Mouse (Mus musculus): ENCODE results near the gene Derl3.

Gene Derl3

DNA sequence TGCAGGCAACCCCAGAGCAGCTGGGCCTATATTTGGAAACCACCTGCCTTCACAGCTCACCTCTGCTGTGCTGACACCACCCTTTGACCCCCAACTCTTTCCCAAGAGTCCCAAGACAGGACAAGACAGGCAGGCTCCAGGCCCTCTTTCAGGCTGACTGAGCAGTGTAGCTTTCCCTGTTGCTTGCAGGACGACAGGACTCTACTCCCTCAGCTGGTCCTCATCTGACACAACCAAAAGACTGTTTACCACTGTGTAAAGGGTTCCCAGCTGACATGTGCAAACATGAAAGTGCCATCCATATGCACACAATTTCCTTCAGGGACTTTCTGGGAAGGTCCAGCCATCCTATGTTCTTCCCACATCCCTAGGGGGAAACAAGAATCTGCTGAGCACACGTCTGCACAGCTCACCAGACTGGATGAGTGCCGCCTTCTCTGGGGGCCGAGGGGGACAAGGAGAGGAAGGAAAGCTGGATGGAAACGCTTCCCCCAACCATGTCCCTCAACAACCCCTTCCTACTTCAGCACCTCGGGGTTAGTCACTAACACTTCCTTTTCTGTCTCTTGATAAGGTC, 19.9 kb downstream of the Derl3 start:
- DNase-seq (ENCODE audit: extremely low read depth, low read depth): no peak

DNA sequence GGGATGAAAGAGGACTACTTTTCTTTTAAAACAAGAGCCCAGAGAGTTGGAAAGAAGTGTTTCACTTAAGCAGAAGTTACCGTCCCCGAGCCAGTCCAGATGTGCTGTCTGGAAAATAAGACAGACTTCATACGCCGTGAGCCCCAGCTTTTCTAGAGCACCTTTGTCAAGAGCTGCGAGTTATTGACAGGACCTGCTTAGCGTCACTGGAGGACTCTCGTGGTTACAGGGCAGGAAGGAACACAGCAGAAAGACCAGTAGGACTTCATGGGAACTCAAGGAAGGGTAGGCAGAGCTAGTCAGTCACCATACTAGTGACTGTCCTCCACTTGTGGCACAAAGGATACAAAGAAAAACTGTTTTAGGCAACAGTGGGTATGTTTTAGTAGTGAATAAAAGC, 22.3 kb downstream of the Derl3 start:
- DNase-seq (ENCODE audit: extremely low read depth, low read depth): no peak

DNA sequence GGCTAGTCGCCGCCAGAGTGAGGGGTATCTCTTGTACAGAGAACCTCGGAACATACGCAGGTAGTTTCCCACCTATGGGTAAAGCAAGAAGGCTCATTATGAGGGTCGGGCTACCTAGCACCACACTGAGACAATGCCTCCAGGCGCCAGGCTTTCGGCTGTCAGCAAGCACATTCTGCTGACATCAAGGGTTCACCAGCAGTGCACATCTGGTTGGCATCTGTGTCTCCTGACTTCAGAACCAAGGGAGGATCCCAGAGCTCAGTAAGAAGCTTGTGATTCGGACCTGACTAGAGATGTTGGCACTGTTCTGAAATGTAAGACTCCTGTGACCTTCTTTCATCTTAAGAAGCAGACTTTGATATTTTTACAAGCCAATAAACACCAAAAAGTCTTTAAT, 23.6 kb downstream of the Derl3 start:
- DNase-seq (ENCODE audit: extremely low read depth, low read depth): no peak

DNA sequence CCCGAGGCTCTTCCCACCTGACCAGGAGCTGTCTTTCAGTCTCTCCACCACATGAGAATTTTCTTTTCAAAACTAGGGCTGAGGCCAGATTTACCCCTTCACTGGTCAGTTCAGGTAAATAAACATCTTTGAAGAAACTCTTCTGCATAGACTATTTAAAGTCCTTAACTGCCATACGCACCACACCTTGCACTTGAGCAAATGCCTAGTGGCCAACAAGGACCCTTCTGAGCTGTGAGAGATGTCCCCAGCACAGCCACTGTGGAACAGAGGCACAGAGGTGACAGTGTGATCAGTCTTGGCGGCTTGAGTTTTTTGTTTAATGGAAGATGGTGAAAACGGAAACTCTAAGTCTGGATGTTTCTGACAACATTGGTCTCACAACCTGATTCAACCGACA, 25.8 kb downstream of the Derl3 start:
- no peak for DNase-seq (ENCODE audit: extremely low read depth, low read depth)

DNA sequence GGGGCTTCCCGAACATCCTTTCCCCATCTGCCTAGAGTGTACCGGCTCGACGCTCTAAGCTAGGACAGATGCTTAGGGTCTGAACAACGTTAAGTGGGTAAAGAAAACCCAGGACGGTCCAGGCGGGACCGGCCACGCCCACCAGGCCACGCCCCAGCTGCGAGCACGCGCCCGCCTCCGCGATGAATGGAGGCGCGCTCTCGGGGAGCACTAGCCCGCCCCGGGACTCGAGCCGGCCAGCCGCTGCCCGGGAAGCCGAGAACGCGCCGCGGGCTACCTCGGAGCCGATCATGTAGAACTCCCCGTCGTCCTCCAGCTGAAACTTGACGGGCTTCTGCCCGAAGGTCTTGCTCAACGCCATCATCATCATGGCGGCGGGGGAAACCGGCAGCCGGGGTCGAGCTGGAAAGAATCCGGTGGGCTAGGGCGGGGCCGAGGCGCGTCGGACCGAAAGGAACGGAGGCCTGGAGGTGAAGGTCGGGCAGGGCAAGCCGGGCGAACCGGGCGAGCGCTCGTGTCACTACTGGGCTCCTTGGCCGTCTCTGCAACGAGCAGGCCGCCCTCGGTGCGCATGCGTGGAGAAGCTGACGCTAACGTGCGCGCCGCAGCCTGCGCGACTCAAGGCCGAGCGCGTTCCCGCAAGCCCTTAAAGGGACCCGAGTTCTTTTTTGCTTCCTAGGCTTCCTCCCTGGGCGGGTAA, 28.0 kb downstream of the Derl3 start, which contains the start of gene Smarcb1:
TSS of gene Smarcb1 (minus strand) at position 592 of the 700 bp plus-strand sequence.
- peak; percentile 78 for DNase-seq (ENCODE audit: extremely low read depth, low read depth)

DNA sequence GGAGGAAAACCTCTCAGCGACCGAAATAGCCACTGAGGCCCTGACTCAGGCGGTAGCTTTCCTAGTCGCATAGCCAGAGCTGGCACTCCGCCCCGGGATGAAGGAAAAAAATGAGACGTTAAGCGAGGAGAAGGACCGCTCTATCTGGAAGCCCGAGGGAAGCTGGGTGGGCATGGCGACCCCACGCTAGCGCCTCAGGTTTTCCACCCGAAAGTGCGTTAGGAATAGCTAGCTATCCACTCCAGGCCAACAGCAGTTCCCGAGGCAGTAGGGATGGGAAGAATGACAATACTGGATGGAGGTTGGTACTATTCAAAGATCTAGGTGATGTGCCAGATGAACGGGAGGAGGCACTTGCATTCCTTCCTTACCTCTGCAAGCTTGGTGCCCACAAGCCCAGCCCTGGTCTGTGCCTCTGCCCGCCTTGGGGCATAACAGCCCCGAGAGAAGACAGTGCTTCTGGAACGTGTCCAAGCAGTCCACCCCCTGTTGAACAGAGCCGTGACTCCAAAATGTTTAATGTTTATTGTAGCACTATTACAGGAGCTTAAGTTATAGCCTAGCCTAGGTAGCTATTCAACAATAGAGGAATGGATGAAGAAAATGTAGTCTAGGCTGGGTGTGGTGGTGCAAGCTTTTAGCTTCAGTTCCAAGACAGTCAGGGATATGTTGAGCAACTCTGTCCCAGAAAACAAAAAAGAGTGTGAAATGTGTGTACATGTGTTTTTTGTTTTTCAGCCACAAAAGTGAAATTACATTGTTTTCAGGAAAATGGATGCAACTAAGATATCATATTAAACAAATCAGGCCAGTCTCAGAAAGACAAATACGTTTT, 28.7 kb downstream of the Derl3 start:
- peak; percentile 3 for DNase-seq (ENCODE audit: extremely low read depth, low read depth)

DNA sequence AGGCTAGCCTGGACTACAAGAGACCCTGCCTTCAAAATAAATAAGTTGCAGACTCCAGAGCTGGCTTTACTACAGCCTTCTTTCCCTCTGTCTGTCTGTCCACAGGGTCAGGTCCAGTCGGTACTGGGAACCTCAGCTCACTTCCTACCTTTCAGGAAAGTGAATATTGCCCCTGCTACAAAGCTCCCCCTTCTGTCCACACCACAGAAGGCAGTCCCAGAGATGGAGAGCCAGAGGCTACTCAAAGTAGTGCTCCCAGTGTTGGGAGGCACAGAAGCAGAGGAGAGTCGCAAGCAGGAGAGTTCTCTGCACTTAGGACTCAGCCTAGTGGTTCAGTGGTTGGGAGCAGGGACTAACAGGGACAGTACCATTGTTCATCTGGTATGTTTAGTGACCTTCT, 31.1 kb downstream of the Derl3 start:
- DNase-seq (ENCODE audit: extremely low read depth, low read depth): no peak

DNA sequence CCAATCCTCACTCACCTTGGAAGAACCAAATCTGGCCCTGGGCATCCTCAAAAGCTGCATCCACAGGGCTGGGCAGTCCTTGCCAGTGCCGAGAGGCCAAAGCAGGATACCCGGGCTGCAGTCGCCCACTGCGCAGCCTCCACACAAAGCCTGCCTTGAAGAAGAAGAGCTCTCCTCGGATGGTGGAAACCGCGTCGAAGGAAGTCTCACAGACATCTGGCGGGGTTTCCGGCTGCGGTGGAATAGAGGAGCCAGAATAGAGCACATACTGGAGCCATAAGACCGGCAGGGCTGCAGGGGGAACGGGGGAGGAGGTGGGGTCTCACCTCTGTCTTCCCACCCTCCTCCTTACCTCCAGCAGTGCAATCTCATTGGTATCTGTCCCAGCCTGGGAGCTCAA, 33.2 kb downstream of the Derl3 start:
- DNase-seq (ENCODE audit: extremely low read depth, low read depth): no peak

DNA sequence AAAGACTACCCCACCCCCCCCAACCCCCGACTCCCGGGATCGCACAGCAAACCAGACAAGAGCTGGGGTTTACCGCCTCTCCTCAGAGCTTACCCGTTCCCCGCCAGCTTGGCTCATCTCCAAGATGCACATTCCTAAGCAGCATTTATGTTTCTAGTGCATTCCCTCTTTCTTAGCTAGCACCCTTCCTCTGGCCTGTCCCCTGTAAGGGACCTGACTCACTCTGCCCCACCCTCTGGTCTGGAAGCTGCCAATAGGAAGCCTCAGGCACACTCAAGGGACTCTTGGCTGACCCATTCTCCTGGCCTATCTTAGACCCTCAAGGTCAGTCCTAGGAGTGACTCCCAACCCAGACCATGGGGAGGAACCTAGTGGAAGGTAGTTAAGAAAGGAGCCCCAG, 37.1 kb downstream of the Derl3 start:
- DNase-seq (ENCODE audit: extremely low read depth, low read depth): no peak

DNA sequence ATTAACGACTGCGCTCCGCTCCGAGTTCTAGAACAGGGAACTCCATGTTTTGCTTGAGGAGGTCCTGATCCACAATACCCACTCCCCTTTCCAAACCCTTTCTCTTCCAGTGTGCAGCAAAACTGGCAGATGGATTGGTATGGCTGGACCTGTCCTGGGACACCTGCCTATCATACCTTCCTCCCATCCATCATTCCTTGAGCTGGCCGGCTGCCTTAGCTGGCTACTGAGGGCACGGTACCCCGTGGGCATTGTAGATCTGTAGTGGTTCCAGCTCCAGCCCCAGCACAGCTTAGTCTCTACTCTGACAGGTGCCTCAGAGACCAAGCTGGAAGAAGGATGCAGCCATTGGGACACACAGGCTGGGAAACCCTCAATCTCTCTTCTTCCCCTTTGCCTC, 38.1 kb downstream of the Derl3 start:
- no peak for DNase-seq (ENCODE audit: extremely low read depth, low read depth)

DNA sequence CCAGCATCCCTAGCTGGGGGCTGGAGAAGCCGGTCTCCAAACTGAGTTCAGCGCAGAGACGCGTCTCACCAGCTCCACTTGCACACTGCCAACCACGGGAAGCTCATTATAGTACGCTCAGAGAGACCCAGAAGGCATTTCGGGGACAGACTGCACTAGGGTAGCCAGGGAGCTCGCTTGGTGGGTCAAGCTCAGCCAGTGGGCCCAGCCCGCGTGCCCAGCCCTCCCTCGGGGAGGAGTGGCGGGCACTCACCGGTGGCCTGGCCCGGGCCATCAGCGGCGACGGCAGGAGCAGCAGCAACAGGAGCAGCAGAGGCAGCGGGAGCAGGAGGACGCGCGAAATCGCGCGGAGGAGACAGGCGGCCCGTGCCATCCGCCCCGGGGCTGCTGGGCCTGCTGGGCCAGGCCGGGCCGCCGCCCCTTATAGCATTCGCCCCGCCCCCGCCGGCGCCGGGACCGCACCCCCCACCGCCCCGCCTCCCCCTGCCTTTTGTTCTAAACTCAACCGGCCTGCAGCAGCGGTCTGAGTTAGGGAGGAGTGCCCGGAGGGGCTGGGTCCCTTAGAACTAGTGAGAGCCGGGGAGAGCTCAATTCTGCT, 39.0 kb downstream of the Derl3 start:
- no peak for DNase-seq (ENCODE audit: extremely low read depth, low read depth)

DNA sequence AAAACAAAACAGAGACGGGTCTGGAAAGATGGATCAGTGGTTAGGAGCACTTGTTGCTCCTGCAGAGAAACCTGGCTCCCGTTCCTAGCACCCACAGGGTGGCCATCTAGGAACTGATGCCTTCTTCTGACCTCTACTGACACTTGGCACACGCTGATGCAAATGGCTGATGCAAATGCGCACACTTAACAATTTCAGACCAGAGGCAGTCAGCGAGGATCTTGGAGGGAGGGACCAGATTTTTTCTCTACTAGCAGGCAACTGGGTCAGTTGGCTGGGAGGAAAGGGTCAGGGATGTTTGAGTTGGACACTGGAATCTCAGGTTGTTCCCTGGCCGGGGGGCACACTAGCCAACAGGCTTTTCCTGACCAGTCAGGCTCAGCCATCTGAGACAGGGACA, 39.7 kb downstream of the Derl3 start, which contains the start of gene Chchd10:
TSS of gene Chchd10 (plus strand) at position 240 of the 400 bp plus-strand sequence.
- DNase-seq (ENCODE audit: extremely low read depth, low read depth): no peak

DNA sequence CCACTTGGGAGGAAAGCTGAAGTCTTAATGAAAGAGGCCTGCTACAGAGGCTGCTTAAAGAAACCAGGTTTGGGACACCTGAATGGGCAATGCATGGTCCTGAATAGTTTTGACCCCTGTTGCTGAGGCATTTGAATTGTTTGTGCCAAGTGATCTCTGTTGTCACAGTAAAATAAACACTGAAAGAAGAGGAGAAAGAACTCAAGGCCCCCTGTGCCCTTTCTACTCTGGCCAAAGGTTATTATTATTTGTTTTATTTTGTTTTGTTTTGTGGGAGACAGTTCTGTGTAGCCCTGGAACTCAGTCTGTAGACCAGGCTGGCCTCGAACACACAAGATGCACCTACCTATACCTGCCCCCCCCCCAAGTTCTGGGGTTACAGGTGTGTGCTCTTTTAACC, 41.8 kb downstream of the Derl3 start:
- DNase-seq (ENCODE audit: extremely low read depth, low read depth): no peak

DNA sequence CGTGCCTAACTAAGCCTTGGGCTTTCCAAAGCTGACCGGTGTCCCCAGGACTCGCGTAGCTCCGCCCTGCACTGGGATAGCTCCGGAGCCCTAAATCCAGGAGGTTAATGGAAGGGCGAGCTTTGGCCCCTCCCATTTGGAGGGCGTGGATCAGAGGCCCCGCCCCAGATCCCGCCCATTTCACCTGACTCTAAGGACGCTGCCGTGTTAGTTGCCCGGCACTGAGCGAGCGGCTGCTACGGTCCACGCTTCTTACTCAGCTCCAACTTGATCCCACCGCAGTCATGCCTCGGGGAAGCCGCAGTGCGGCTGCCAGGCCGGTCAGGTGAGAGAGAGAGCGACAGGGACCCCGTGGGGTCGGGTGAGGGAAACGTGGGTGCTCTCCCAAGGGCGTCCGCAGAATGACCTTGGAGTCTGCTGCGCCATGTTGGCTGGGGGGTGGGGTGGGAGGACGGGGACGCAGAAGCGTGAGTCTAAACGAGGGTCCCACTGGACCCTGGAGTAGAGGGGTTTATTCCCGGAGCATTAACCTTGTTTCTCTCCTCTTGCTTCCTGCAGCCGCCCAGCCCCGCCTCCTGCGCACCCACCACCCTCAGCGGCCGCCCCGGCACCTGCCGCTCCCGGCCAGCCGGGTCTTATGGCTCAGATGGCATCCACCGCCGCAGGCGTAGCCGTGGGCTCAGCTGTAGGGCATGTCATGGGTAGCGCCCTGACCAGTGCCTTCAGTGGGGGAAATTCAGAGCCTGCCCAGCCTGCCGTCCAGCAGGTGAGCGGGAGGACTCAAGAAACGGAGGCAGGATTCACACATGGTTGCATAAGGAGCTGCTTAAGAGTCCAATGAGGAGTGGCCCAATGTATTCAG, 42.7 kb downstream of the Derl3 start, which contains the start of gene Mmp11:
TSS of gene Mmp11 (minus strand) at position 817 of the 862 bp plus-strand sequence.
- peak; percentile 70 for DNase-seq (ENCODE audit: extremely low read depth, low read depth)

DNA sequence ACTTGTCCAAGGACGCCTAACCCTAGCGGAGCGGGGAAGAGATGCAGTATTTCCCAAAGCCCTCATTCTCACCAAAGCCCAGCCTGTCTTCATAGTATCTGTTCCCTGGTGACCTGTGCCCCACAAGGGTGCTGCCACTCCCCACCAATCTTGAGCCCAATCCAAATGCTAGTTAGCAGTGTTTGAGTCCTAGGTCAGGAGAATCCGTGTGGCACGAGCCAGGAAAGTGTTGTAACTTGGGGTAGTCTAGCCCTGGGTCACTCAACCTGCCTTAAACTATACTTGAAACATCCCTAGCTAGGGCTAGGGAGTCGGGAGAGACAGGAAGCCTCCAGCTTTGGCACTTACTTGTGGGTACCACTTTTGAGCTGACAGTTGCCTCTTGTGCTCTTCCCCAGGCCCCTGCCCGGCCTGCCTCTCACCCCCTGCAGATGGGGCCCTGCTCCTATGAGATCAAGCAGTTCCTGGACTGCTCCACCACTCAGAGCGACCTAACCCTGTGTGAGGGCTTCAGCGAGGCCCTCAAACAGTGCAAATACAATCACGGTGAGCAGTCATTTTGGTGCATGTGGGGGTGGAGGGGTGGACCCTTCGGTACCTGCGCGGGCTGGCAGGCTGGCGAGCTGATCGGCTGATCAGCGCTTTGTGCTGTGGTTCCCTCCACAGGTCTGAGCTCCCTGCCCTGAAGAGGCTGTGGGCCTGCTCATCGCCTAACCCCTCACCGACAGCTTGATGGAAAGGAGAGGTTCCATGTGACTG, 43.9 kb downstream of the Derl3 start:
- no peak for DNase-seq (ENCODE audit: extremely low read depth, low read depth)

DNA sequence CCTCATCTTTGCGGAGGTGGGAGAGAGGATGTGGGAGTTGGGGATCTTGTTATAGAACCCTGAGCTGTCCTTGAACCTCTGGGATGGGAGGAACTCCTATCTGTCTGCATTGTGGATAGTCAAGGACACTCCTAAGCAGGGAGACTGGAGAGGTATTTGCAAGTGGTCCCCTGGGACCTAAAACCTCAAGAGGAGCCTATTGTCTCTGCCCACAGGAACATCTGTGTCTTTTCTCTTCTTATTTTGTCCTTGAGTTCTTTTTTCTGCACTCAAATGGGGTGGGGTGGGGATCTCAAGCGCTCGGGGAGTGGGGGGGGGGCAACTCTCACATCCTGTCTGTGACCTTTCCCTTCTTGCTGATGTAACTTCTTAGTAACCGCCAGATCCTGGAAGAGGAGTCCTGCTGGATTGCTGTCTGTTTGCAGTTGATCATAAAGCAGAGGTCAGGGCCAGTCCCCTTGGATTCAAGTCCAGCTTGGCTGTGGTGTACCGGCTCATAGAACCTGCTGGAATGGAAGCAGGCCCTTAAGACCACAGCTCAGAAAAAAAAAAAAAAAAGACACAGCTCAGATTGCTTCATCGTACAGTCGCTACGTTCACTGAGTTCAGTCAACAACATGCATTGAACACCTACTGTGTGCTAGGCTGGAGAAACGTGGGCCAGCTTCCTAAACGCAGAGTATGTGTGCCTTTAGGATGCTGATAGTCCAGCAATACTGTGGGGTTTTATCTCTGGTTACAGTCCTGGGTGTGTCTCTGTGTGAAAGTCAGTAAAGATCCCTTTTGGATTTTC, 44.8 kb downstream of the Derl3 start:
- DNase-seq (ENCODE audit: extremely low read depth, low read depth): no peak

DNA sequence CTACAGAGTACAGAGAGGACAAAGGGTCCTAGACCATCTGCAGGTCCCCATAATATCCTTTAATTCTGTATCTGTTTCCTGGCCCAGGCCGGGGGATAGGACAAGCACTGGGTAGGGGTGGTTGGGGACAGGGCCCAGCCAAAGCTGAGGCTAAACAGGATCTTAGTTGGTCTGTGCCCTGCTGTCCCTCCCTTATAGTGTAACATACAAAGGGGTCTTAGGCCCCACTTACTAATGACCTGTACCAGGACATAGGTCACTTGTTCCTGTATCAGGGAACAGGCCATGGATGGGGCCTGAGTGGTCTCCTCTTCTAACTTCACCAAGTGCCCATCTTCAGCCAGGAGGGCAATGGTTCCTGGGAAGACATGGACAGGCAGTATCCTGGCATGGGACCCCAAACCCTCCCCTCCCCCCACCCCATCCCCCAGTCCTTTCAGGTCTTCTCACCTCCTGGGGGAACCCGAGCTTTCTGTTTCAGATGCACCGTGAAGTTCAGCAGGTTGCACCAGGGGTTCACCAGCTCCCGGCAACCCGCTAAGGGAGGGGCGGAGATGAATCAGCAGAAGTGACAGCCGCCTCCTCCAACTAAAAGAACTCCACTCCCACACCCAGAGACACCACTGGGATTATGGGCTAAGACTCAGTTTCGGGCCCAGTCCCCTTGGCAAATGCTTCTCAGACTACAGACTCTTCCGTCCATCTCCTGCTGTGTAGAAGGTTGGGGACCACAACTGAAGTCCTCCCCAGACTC, 46.4 kb downstream of the Derl3 start:
- DNase-seq (ENCODE audit: extremely low read depth, low read depth): no peak

DNA sequence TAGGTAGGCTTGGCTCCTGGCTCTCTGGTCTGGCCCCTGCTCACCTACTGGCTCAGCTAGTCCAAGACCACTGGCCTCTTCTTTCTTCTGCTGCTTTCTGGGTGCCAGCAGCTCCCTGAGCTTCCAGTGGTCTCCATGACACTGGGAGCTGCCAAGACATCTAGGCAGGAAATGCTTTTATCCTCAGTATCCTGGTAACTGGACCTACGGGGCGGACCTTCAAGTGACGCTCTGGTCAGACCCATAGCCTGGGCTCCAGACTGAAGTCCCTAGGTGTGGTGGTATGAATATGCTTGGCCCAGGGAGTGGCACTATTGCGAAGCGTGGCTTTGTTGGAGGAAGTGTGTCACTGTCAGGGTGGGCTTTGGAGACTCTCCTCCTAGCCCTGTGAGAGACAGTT, 47.3 kb downstream of the Derl3 start, which contains the start of gene Gm867:
TSS of gene Gm867 (minus strand) at position 153 of the 400 bp plus-strand sequence.
- DNase-seq (ENCODE audit: extremely low read depth, low read depth): no peak

Measured in MEL-GATA-1-ER (cell line).